Mouse (Mus musculus) heart, embryonic 12.5 days (tissue): Measurements from ENCODE around the gene Prss54. TPM values are rescaled to one million over a fixed set of nuclear protein-coding genes. Genes with fewer than 3 reads are reported as not detected.

ENCODE experiments used
- ATAC-seq: fragments of 200-750 bp; cut with Nextera tagmentation; 2 replicates; pipeline ENCODE4 v1.8.0; 2017; ENCODE audit warnings: moderate TSS enrichment, moderate library complexity; ENCODE audit not compliant: insufficient number of reproducible peaks, low FRiP score
- H3K27ac ChIP-seq: fragments of 300-500 bp; sonication (generic); 2 replicates; pipeline ENCODE4 v1.5.1; 2016; ENCODE audit warnings: mild to moderate bottlenecking, moderate library complexity; ENCODE audit not compliant: poor library complexity, severe bottlenecking
- H3K27me3 ChIP-seq: fragments of 300-500 bp; sonication (generic); replicated peaks from 2 replicates; pipeline ENCODE4 v1.6.1; 2016; ENCODE audit warnings: mild to moderate bottlenecking, moderate library complexity
- H3K36me3 ChIP-seq: fragments of 300-500 bp; sonication (generic); 2 replicates; pipeline ENCODE4 v1.6.1; 2016; ENCODE audit warnings: mild to moderate bottlenecking, moderate library complexity
- H3K4me1 ChIP-seq: fragments of 300-500 bp; sonication (generic); replicated peaks from 2 replicates; pipeline ENCODE4 v1.6.1; 2016; ENCODE audit warnings: mild to moderate bottlenecking
- H3K4me2 ChIP-seq: fragments of 300-500 bp; sonication (generic); 2 replicates; pipeline ENCODE4 v1.6.1; 2016; ENCODE audit warnings: mild to moderate bottlenecking, moderate library complexity
- H3K4me3 ChIP-seq: fragments of 300-500 bp; sonication (generic); 2 replicates; pipeline ENCODE4 v1.5.1; 2016; ENCODE audit warnings: mild to moderate bottlenecking
- H3K9ac ChIP-seq: fragments of 300-500 bp; sonication (generic); 2 replicates; pipeline ENCODE4 v1.6.1; 2016; ENCODE audit warnings: mild to moderate bottlenecking, moderate library complexity
- H3K9me3 ChIP-seq: fragments of 300-500 bp; sonication (generic); replicated peaks from 2 replicates; pipeline ENCODE4 v1.6.1; 2016; ENCODE audit warnings: mild to moderate bottlenecking, moderate library complexity
- WGBS: fragments of 180-500 bp; shearing (Covaris S2); methylation state at CpG from one replicate; pipeline ENCODE4 v1.1.7; 2016; 5-methylcytosine and 5-hydroxymethylcytosine counted together
- polyA plus RNA-seq: library from polyadenylated mRNA; unstranded; fragments of >200 nt; fragmentation: Nextera tagmentation; extraction: Ambion mirVana; gene quantifications from 2 replicates; pipeline ENCODE4 v1.2.1, GENCODE M21; 2016

Prss54 gene
- polyA plus RNA-seq, 1 experiment from 2014 or later = not detected

- no peaks in the 10 kb centered on the region for H3K9me3 ChIP-seq
- no peak for ATAC-seq
- WGBS = 61% methylated on average over 9 of the region's 9 CpGs
Measured at GRCm38 (mm10) chr8:95528750-95529310, 47.3 kb downstream of the Prss54 start.

DNA sequence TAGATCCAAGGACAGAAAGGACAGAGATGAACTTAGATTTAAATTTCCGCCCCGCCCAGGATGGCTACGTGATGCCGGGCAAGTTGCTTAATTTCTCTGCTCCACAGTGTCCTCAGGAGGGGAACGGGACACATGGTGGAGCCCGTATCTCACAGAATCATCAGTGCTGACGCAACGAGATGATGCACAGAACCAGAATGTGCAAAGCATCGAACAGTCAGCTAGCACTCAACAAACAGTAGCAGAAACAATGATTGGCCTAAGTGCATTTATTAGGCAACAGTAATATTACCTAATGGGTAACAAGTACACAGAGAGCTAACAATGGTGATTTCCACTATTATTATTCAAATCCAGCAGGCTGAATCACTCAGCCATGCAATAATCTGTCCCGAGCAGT lies 47.9 kb downstream of the Prss54 start:
- Histone ChIP-seq H3K4me3 (no peak overlapping the region), H3K4me2 (no peak overlapping the region), H3K9ac (no peak overlapping the region), H3K27ac (no peak overlapping the region), H3K27me3 (0 out of 2 replicates have a peak, but pooled peaks cover 3% of the 10 kb centered on the region), H3K36me3 (no peaks in the 10 kb centered on the region), H3K4me1 (no peaks in the 10 kb centered on the region), H3K9me3 (no peaks in the 10 kb centered on the region)
- 84% methylated on average over 10 of the region's 10 CpGs for WGBS
- no peak for ATAC-seq

More at GRCm38 (mm10) chr8:95528750-95529310, 47.3 kb downstream of the Prss54 start:
- Histone ChIP-seq H3K4me3 (no peak overlapping the region), H3K4me2 (no peak overlapping the region), H3K27ac (no peak overlapping the region), H3K9ac (no peak overlapping the region), H3K27me3 (0 out of 2 replicates have a peak, but pooled peaks cover 3% of the 10 kb centered on the region), H3K36me3 (no peaks in the 10 kb centered on the region), H3K4me1 (no peaks in the 10 kb centered on the region)

- WGBS = 77% methylated on average over 4 of the region's 4 CpGs
- no peak for ATAC-seq
- no peak overlapping the region for H3K9ac ChIP-seq
- no peaks in the 10 kb centered on the region for H3K9me3 ChIP-seq
- 0 out of 2 replicates have a peak, but pooled peaks cover 3% of the 10 kb centered on the region for H3K27me3 ChIP-seq
- no peak overlapping the region for H3K27ac ChIP-seq
- no peak overlapping the region for H3K4me2 ChIP-seq
- H3K4me1 ChIP-seq = no peaks in the 10 kb centered on the region
- no peak overlapping the region for H3K4me3 ChIP-seq
- H3K36me3 ChIP-seq = no peaks in the 10 kb centered on the region
Measured at GRCm38 (mm10) chr8:95523991-95524390, 52.1 kb downstream of the Prss54 start.

GRCm38 (mm10) chr8:95516928-95517327 lies 59.2 kb downstream of the Prss54 start:
- H3K36me3 ChIP-seq = no peaks in the 10 kb centered on the region
- no peaks in the 10 kb centered on the region for H3K27me3 ChIP-seq
- no peaks in the 10 kb centered on the region for H3K4me1 ChIP-seq
- H3K27ac ChIP-seq = no peak overlapping the region
- no peak overlapping the region for H3K9ac ChIP-seq
- 85% methylated on average over 6 of the region's 6 CpGs for WGBS
- no peak for ATAC-seq
- H3K4me2 ChIP-seq = no peak overlapping the region
- H3K4me3 ChIP-seq = no peak overlapping the region
- no peaks in the 10 kb centered on the region for H3K9me3 ChIP-seq

- H3K4me1 ChIP-seq = no peaks in the 10 kb centered on the region
- H3K36me3 ChIP-seq = no peaks in the 10 kb centered on the region
- WGBS = 51% methylated on average over 4 of the region's 4 CpGs
- H3K27me3 ChIP-seq = no peaks in the 10 kb centered on the region
- H3K9me3 ChIP-seq = no peaks in the 10 kb centered on the region
- no peak overlapping the region for H3K9ac ChIP-seq
- no peak overlapping the region for H3K4me3 ChIP-seq
- H3K27ac ChIP-seq = no peak overlapping the region
- no peak overlapping the region for H3K4me2 ChIP-seq
- ATAC-seq = no peak
Measured at GRCm38 (mm10) chr8:95513219-95513618, 62.9 kb downstream of the Prss54 start.

- H3K4me1 ChIP-seq = no peaks in the 10 kb centered on the region
- no peak overlapping the region for H3K9ac ChIP-seq
- H3K4me2 ChIP-seq = no peak overlapping the region
- H3K9me3 ChIP-seq = no peaks in the 10 kb centered on the region
- no peaks in the 10 kb centered on the region for H3K36me3 ChIP-seq
- H3K27me3 ChIP-seq = no peaks in the 10 kb centered on the region
- no peak for ATAC-seq
- H3K27ac ChIP-seq = no peak overlapping the region
- 64% methylated on average over 4 of the region's 4 CpGs for WGBS
- no peak overlapping the region for H3K4me3 ChIP-seq
Measured at GRCm38 (mm10) chr8:95512257-95512656, 63.9 kb downstream of the Prss54 start.

Other genes starting within 250 kb of the Prss54 start
- 8.6 and 9.6 TPM in 2 replicates for gene Zfp319, start 244.4 kb downstream of the Prss54 start, polyA plus RNA-seq
- 25.5 and 26.5 TPM in 2 replicates for gene Usb1, start 244.1 kb downstream of the Prss54 start, polyA plus RNA-seq
- 86.0 and 86.6 TPM in 2 replicates for gene Mmp15, start 224.1 kb downstream of the Prss54 start, polyA plus RNA-seq
- 151 and 153 TPM in 2 replicates for gene Cfap20, start 141.5 kb downstream of the Prss54 start, polyA plus RNA-seq
- 8.2 and 8.7 TPM in 2 replicates for gene Csnk2a2, start 86.3 kb downstream of the Prss54 start, polyA plus RNA-seq
- 3.2 and 3.7 TPM in 2 replicates for gene Ccdc113, start 42.3 kb downstream of the Prss54 start, polyA plus RNA-seq
- 18.2 and 19.0 TPM in 2 replicates for gene Gins3, start 57.1 kb upstream of the Prss54 start, polyA plus RNA-seq
- gene Ndrg4, start 100.6 kb upstream of the Prss54 start, polyA plus RNA-seq = 307 and 309 TPM in 2 replicates
- 18.7 and 20.3 TPM in 2 replicates for gene Setd6, start 139.5 kb upstream of the Prss54 start, polyA plus RNA-seq
- gene Cnot1, start 231.1 kb upstream of the Prss54 start, polyA plus RNA-seq = 80.7 and 89.2 TPM in 2 replicates
- 327 and 342 TPM in 2 replicates for gene Sap18b, start 249.0 kb upstream of the Prss54 start, polyA plus RNA-seq